Mouse (Mus musculus) CD4-positive, CD25-positive, alpha-beta regulatory T cell, adult 2 months (primary cell): Measurements from ENCODE around the gene Pcdh7.
"Not testable (repeated sequence)": the region's sequence is repeated elsewhere in the genome, so short reads cannot be mapped to it uniquely, and the experiment has no call there.

Experiments used
- DNase-seq: peaks from one replicate; pipeline ENCODE4 v3.0.0-alpha.2; 2012; ENCODE audit warnings: low read depth, low spot score

Pcdh7 gene

GRCm38 (mm10) chr5:57717906-57718875, at the start of gene Pcdh7:
Pcdh7 (plus strand) TSS chr5:57717967.
- DNase-seq, result peak; percentile 16

- not testable (repeated sequence) for DNase-seq
Measured at GRCm38 (mm10) chr5:57676970-57677369, 40.8 kb upstream of the Pcdh7 start.

GRCm38 (mm10) chr5:57708396-57708795, 9.4 kb upstream of the Pcdh7 start:
- DNase-seq, result no peak

GRCm38 (mm10) chr5:57713980-57714379, 3.8 kb upstream of the Pcdh7 start:
- peak; percentile 7 for DNase-seq

GRCm38 (mm10) chr5:57714621-57715523, 2.9 kb upstream of the Pcdh7 start:
- DNase-seq, result peak; percentile 20

- peak; percentile 44 for DNase-seq
Measured at GRCm38 (mm10) chr5:57715524-57716400, 2.0 kb upstream of the Pcdh7 start.

- DNase-seq, result no peak
Measured at GRCm38 (mm10) chr5:57716421-57717237, 1.1 kb upstream of the Pcdh7 start.

GRCm38 (mm10) chr5:57717238-57717905, 395 bp upstream of the Pcdh7 start:
- peak; percentile 46 for DNase-seq

- peak; percentile 15 for DNase-seq
Measured at GRCm38 (mm10) chr5:57718876-57719593, 1.3 kb downstream of the Pcdh7 start.

- DNase-seq, result peak; percentile 38
Measured at GRCm38 (mm10) chr5:57719594-57720185, 1.9 kb downstream of the Pcdh7 start.

GRCm38 (mm10) chr5:57720206-57720880, 2.6 kb downstream of the Pcdh7 start:
- DNase-seq, result no peak

- DNase-seq, result no peak
Measured at GRCm38 (mm10) chr5:57721148-57721712, 3.5 kb downstream of the Pcdh7 start.

- no peak for DNase-seq
Measured at GRCm38 (mm10) chr5:57721927-57722326, 4.2 kb downstream of the Pcdh7 start.

GRCm38 (mm10) chr5:57733451-57733850, 15.7 kb downstream of the Pcdh7 start:
- no peak for DNase-seq

GRCm38 (mm10) chr5:57735723-57736122, 18.0 kb downstream of the Pcdh7 start:
- no peak for DNase-seq

- no peak for DNase-seq
Measured at GRCm38 (mm10) chr5:57742924-57743323, 25.2 kb downstream of the Pcdh7 start.

- no peak for DNase-seq
Measured at GRCm38 (mm10) chr5:57743956-57744661, 26.3 kb downstream of the Pcdh7 start.
